Mouse (Mus musculus) midbrain, embryonic 15.5 days (tissue): ENCODE data around the gene Serpina1e. TPM values are rescaled to one million over a fixed set of nuclear protein-coding genes. Genes with fewer than 3 reads are reported as not detected.

ENCODE experiments used
- ATAC-seq: fragments of 200-750 bp; cut with Nextera tagmentation; replicated peaks from 2 replicates; pipeline ENCODE4 v1.8.0; 2017; ENCODE audit warnings: moderate TSS enrichment
- H3K27ac ChIP-seq: fragments of 300-500 bp; sonication (generic); 2 replicates; pipeline ENCODE4 v1.5.1; 2015; ENCODE audit warnings: mild to moderate bottlenecking, inconsistent platforms
- H3K27me3 ChIP-seq: fragments of 300-500 bp; sonication (generic); replicated peaks from 2 replicates; pipeline ENCODE4 v1.6.1; 2015; ENCODE audit warnings: inconsistent platforms
- H3K36me3 ChIP-seq: fragments of 300-500 bp; sonication (generic); replicated peaks from 2 replicates; pipeline ENCODE4 v1.6.1; 2015; ENCODE audit warnings: inconsistent platforms
- H3K4me1 ChIP-seq: fragments of 300-500 bp; sonication (generic); 2 replicates; pipeline ENCODE4 v1.6.1; 2015; ENCODE audit warnings: inconsistent platforms
- H3K4me2 ChIP-seq: fragments of 300-500 bp; sonication (generic); 2 replicates; pipeline ENCODE4 v1.6.1; 2015; ENCODE audit warnings: inconsistent platforms, mild to moderate bottlenecking, moderate library complexity
- H3K4me3 ChIP-seq: fragments of 300-500 bp; sonication (generic); 2 replicates; pipeline ENCODE4 v1.5.1; 2015; ENCODE audit warnings: mild to moderate bottlenecking, inconsistent platforms
- H3K9ac ChIP-seq: fragments of 300-500 bp; sonication (generic); 2 replicates; pipeline ENCODE4 v1.6.1; 2015; ENCODE audit warnings: mild to moderate bottlenecking, inconsistent platforms
- H3K9me3 ChIP-seq: fragments of 300-500 bp; sonication (generic); 2 replicates; pipeline ENCODE4 v1.6.1; 2016; ENCODE audit warnings: inconsistent platforms
- whole genome bisulfite sequencing: fragments of 180-500 bp; shearing (Covaris S2); methylation state at CpG from one replicate; pipeline ENCODE4 v1.1.7; 2015; ENCODE audit warnings: mixed read lengths; 5-methylcytosine and 5-hydroxymethylcytosine counted together
- polyA plus RNA-seq: library from polyadenylated mRNA; unstranded; fragments of >200 nt; fragmentation: Nextera tagmentation; extraction: Ambion mirVana; gene quantifications from 2 replicates; pipeline ENCODE4 v1.2.1, GENCODE M21; 2015

Serpina1e gene
- polyA plus RNA-seq, 1 experiment from 2014 or later: not detected

DNA sequence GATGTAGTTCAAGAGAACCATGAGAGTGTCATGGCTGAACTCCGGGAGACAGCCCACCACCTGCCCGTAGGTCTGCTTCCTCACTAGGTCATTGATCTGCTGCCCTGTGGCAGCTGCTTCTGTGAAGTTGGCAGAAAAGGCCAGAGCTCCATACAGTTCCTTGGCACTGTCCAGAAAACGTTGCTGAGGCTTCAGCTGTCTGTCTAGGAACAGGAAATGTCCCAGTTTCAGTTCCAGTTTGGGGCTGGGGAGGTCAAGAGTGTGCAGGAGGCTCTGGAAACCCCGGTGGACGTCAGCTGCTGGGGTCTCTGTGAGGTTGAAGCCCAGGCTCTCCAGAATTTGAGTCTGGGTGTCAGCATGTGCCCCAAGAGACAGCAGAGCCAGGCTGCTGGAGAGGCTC, 27.1 kb upstream of the Serpina1e start:
- Histone ChIP-seq H3K27ac (no peak overlapping the region), H3K4me2 (no peak overlapping the region), H3K36me3 (no peaks in the 10 kb centered on the region), H3K9ac (no peak overlapping the region), H3K9me3 (no peaks in the 10 kb centered on the region), H3K4me3 (no peak overlapping the region), H3K27me3 (no peaks in the 10 kb centered on the region), H3K4me1 (no peaks in the 10 kb centered on the region)
- ATAC-seq: no peak
- 77% methylated on average over 5 of the region's 5 CpGs for WGBS

- no peak overlapping the region for H3K4me2 ChIP-seq
- H3K4me1 ChIP-seq: no peaks in the 10 kb centered on the region
- WGBS: 65% methylated on average over 4 of the region's 4 CpGs
- no peak overlapping the region for H3K9ac ChIP-seq
- H3K4me3 ChIP-seq: no peak overlapping the region
- no peaks in the 10 kb centered on the region for H3K27me3 ChIP-seq
- no peak overlapping the region for H3K27ac ChIP-seq
- no peaks in the 10 kb centered on the region for H3K9me3 ChIP-seq
- H3K36me3 ChIP-seq: no peaks in the 10 kb centered on the region
- no peak for ATAC-seq
Measured at GRCm38 (mm10) chr12:103984935-103985334, 26.2 kb upstream of the Serpina1e start.

DNA sequence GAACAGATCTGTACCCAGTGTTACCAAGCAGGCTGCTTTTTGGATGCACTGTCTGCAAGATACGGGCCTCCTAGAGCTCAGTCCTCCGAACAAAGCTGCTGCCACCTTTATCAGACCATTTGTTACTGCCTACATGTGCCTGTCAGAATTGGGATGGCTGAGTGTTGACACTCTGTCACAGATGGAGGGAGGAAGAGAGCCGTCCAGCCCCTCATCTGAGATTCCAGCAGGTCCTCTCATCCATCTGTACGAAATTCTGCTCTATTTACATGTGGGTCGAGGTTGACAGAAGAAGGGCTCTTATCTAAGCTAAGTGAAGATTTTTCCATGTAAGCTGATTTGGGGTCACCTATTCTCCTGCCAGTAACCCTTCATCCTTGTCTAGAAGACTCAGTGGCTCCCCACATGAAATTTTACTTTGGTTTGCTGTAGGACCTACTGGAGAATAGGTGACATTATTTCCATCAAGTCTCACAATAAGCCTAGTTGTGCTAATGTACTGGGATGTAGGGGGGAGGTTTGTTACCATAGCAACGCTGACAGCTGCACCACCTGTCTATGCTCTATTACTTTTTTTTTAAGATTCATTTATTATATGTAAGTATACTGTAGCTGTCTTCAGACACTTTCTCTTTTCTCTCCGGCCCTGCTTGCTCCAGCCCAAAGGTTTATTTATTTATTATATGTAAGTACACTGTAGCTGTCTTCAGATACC, 23.0 kb upstream of the Serpina1e start:
- Histone ChIP-seq H3K27me3 (no peaks in the 10 kb centered on the region), H3K4me3 (no peak overlapping the region), H3K27ac (no peak overlapping the region), H3K36me3 (no peaks in the 10 kb centered on the region), H3K9ac (no peak overlapping the region), H3K9me3 (no peaks in the 10 kb centered on the region), H3K4me1 (no peaks in the 10 kb centered on the region), H3K4me2 (no peak overlapping the region)
- ATAC-seq: peak; percentile 65
- 79% methylated on average over 7 of the region's 7 CpGs for WGBS

GRCm38 (mm10) chr12:103978294-103978693, 19.5 kb upstream of the Serpina1e start:
- Histone ChIP-seq H3K4me2 (no peak overlapping the region), H3K4me1 (no peaks in the 10 kb centered on the region), H3K4me3 (no peak overlapping the region), H3K27me3 (no peaks in the 10 kb centered on the region), H3K36me3 (no peaks in the 10 kb centered on the region), H3K27ac (no peak overlapping the region), H3K9ac (no peak overlapping the region), H3K9me3 (no peaks in the 10 kb centered on the region)
- WGBS: 85% methylated on average over 10 of the region's 10 CpGs
- no peak for ATAC-seq

DNA sequence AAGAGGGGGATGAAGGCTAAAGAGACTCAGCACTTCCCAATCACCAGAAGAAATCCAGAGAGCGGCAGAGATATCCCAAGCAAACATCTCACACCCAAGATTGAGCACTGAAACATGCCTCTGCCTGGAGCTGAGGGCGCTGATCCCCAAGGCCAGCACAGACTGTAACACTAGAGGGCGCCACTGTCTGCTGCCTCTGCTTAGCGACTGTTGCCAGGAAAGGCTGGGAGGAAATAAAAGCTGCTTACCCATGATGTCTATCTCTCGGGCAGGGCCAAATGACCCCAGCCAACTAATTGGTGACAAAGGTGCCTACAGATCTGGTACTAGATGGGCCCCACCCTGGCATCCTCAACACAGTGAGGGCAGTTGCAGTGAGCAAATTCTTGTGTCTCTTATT, 19.1 kb upstream of the Serpina1e start:
- H3K4me2 ChIP-seq: no peak overlapping the region
- H3K27ac ChIP-seq: no peak overlapping the region
- H3K4me1 ChIP-seq: no peaks in the 10 kb centered on the region
- 36% methylated on average over 5 of the region's 5 CpGs for WGBS
- ATAC-seq: no peak
- no peaks in the 10 kb centered on the region for H3K36me3 ChIP-seq
- H3K9ac ChIP-seq: no peak overlapping the region
- no peaks in the 10 kb centered on the region for H3K27me3 ChIP-seq
- no peak overlapping the region for H3K4me3 ChIP-seq
- no peaks in the 10 kb centered on the region for H3K9me3 ChIP-seq

DNA sequence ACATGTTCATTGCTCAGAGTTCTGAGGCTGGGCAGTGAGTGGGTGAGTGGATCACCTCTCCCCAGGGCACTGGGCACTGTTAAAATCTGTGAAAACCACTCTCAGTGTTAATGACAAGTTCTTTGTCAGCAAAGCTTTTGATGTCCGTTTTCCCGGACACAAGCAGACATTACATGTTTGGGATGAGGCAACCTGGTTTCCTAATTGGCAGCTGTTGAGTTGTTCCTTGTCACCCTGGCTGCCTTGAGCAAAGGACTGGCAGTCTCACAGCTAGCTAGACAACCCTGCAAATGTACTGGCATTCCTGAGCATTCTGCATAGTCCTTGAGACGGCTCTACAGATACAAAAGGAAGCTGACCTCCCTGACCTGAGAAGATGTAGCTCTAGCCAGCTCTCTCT, 18.3 kb upstream of the Serpina1e start:
- no peak overlapping the region for H3K9ac ChIP-seq
- H3K27ac ChIP-seq: no peak overlapping the region
- no peaks in the 10 kb centered on the region for H3K27me3 ChIP-seq
- no peak overlapping the region for H3K4me3 ChIP-seq
- 41% methylated on average over 3 of the region's 3 CpGs for WGBS
- H3K4me2 ChIP-seq: no peak overlapping the region
- no peaks in the 10 kb centered on the region for H3K9me3 ChIP-seq
- no peak for ATAC-seq
- no peaks in the 10 kb centered on the region for H3K4me1 ChIP-seq
- H3K36me3 ChIP-seq: no peaks in the 10 kb centered on the region

GRCm38 (mm10) chr12:103971080-103971479, 12.3 kb upstream of the Serpina1e start:
- no peak for ATAC-seq
- Histone ChIP-seq H3K9me3 (no peaks in the 10 kb centered on the region), H3K4me2 (no peak overlapping the region), H3K27me3 (no peaks in the 10 kb centered on the region), H3K36me3 (no peaks in the 10 kb centered on the region), H3K4me3 (no peak overlapping the region), H3K9ac (no peak overlapping the region), H3K4me1 (no peaks in the 10 kb centered on the region), H3K27ac (no peak overlapping the region)
- WGBS: 96% methylated on average over 4 of the region's 4 CpGs

GRCm38 (mm10) chr12:103969577-103970116, 10.9 kb upstream of the Serpina1e start:
- Histone ChIP-seq H3K4me3 (no peak overlapping the region), H3K4me2 (no peak overlapping the region), H3K27me3 (no peaks in the 10 kb centered on the region), H3K4me1 (no peaks in the 10 kb centered on the region), H3K36me3 (no peaks in the 10 kb centered on the region), H3K9ac (no peak overlapping the region), H3K27ac (no peak overlapping the region), H3K9me3 (no peaks in the 10 kb centered on the region)
- WGBS: 93% methylated on average over 9 of the region's 9 CpGs
- ATAC-seq: no peak

DNA sequence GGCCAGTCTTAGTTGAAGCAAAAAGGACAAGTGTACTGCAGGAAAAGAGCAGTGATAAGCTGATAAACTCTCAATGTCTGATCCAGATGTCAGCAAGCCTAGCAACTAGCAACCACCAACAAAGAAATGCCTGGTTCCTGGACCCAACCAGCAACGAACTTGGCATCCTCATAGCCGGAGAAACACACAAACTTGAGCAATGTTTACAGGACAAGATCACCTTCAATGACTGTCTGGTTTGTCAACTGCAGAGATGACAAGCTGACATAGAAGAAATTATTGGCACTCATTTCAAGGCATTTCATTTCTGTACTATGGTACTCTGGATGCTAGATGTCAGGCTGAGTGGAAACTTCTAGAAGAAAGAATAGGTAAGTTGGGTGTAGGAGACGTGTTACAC, 8.0 kb upstream of the Serpina1e start:
- no peaks in the 10 kb centered on the region for H3K9me3 ChIP-seq
- H3K36me3 ChIP-seq: no peaks in the 10 kb centered on the region
- WGBS: 71% methylated on average over 3 of the region's 3 CpGs
- H3K27me3 ChIP-seq: no peaks in the 10 kb centered on the region
- no peak overlapping the region for H3K4me3 ChIP-seq
- no peak overlapping the region for H3K9ac ChIP-seq
- no peak for ATAC-seq
- H3K4me1 ChIP-seq: no peaks in the 10 kb centered on the region
- no peak overlapping the region for H3K4me2 ChIP-seq
- no peak overlapping the region for H3K27ac ChIP-seq

- no peak for ATAC-seq
- Histone ChIP-seq H3K27ac (no peak overlapping the region), H3K4me2 (no peak overlapping the region), H3K9me3 (no peaks in the 10 kb centered on the region), H3K36me3 (no peaks in the 10 kb centered on the region), H3K27me3 (no peaks in the 10 kb centered on the region), H3K4me1 (no peaks in the 10 kb centered on the region), H3K9ac (no peak overlapping the region), H3K4me3 (no peak overlapping the region)
- WGBS: 82% methylated on average over 4 of the region's 4 CpGs
Measured at GRCm38 (mm10) chr12:103963288-103963687, 4.5 kb upstream of the Serpina1e start.

DNA sequence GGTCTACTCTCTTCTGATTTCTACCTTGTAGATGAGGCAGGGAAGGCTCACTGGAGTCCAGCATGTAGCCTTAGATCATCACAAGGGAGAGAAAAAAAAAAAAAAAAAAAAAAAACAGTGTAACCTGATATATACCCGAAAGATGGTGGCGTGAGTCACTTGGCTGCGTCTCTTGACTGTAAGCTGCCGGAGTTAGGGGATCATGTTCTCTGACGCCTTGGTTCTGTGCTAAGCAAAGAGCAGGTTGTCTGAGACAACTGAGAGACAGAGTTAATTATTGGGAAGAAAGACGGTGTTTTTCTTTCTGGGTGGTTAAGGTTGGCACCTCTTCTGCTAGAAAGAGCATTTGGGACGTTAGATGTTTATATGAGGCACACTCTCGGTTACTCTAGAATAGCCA, 4.1 kb upstream of the Serpina1e start:
- Histone ChIP-seq H3K9me3 (no peaks in the 10 kb centered on the region), H3K4me3 (no peak overlapping the region), H3K4me2 (no peak overlapping the region), H3K27ac (no peak overlapping the region), H3K27me3 (no peaks in the 10 kb centered on the region), H3K36me3 (no peaks in the 10 kb centered on the region), H3K9ac (no peak overlapping the region), H3K4me1 (no peaks in the 10 kb centered on the region)
- WGBS: 90% methylated on average over 8 of the region's 8 CpGs
- no peak for ATAC-seq

- H3K4me2 ChIP-seq: no peak overlapping the region
- H3K9ac ChIP-seq: no peak overlapping the region
- no peak overlapping the region for H3K27ac ChIP-seq
- no peaks in the 10 kb centered on the region for H3K27me3 ChIP-seq
- ATAC-seq: no peak
- no peaks in the 10 kb centered on the region for H3K9me3 ChIP-seq
- no peak overlapping the region for H3K4me3 ChIP-seq
- no peaks in the 10 kb centered on the region for H3K36me3 ChIP-seq
- no peaks in the 10 kb centered on the region for H3K4me1 ChIP-seq
- WGBS: 87% methylated on average over 5 of the region's 5 CpGs
Measured at GRCm38 (mm10) chr12:103962337-103962736, 3.6 kb upstream of the Serpina1e start.

DNA sequence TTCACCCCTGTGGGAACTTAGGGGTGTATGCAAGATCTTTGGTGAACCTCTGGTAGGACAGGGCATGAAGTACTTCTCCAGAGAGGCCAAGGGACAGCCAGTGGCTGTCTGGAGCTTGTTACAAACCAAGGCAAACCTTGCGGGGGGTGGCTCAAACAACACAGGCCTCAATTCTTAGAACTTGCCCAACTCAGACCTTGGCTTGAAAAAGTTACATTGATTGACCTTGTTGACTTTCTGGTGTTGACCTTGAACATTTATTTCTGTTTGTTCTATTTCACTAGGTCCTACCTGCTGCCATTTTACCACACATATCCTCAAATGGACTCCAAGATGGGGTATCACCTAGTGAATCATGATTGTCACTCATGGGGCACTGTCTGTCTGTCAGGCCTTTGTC, 2.9 kb upstream of the Serpina1e start:
- no peak overlapping the region for H3K4me2 ChIP-seq
- no peak for ATAC-seq
- H3K27me3 ChIP-seq: no peaks in the 10 kb centered on the region
- H3K9me3 ChIP-seq: no peaks in the 10 kb centered on the region
- H3K36me3 ChIP-seq: no peaks in the 10 kb centered on the region
- 97% methylated on average over 1 of the region's 1 CpGs for WGBS
- no peak overlapping the region for H3K27ac ChIP-seq
- H3K4me1 ChIP-seq: no peaks in the 10 kb centered on the region
- H3K4me3 ChIP-seq: no peak overlapping the region
- no peak overlapping the region for H3K9ac ChIP-seq
